Mouse (Mus musculus) forebrain, embryonic 16.5 days (tissue): Measurements from ENCODE around the gene Gm6871. TPM values are rescaled to one million over a fixed set of nuclear protein-coding genes. Genes with fewer than 3 reads are reported as not detected.
"Not testable (repeated sequence)": the region's sequence is repeated elsewhere in the genome, so short reads cannot be mapped to it uniquely, and the experiment has no call there.

ENCODE experiments used
- ATAC-seq: fragments of 200-750 bp; cut with Nextera tagmentation; 2 replicates; pipeline ENCODE4 v1.8.0; 2017; ENCODE audit warnings: mild to moderate bottlenecking, moderate library complexity
- H3K27ac ChIP-seq: fragments of 300-500 bp; sonication (generic); 2 replicates; pipeline ENCODE4 v1.5.1; 2014; ENCODE audit warnings: low read length, control low read depth
- H3K27me3 ChIP-seq: fragments of 300-500 bp; sonication (generic); replicated peaks from 2 replicates; pipeline ENCODE4 v1.6.1; 2014; ENCODE audit warnings: low read length; ENCODE audit not compliant: control insufficient read depth, insufficient read depth
- H3K36me3 ChIP-seq: fragments of 300-500 bp; sonication (generic); 2 replicates; pipeline ENCODE4 v1.6.1; 2014; ENCODE audit not compliant: control insufficient read depth, insufficient read depth
- H3K4me1 ChIP-seq: fragments of 300-500 bp; sonication (generic); replicated peaks from 2 replicates; pipeline ENCODE4 v1.6.1; 2014; ENCODE audit warnings: low read length; ENCODE audit not compliant: control insufficient read depth, insufficient read depth
- H3K4me2 ChIP-seq: fragments of 300-500 bp; sonication (generic); 2 replicates; pipeline ENCODE4 v1.6.1; 2014; ENCODE audit warnings: mild to moderate bottlenecking, low read length, control low read depth
- H3K4me3 ChIP-seq: fragments of 300-500 bp; sonication (generic); replicated peaks from 2 replicates; pipeline ENCODE4 v1.5.1; 2014; ENCODE audit warnings: mild to moderate bottlenecking, low read length, control low read depth
- H3K9ac ChIP-seq: fragments of 300-500 bp; sonication (generic); replicated peaks from 2 replicates; pipeline ENCODE4 v1.6.1; 2014; ENCODE audit warnings: low read depth, low read length, control low read depth
- H3K9me3 ChIP-seq: fragments of 300-500 bp; sonication (generic); 2 replicates; pipeline ENCODE4 v1.6.1; 2016; ENCODE audit warnings: low read length; ENCODE audit not compliant: control insufficient read depth
- WGBS: fragments of 180-500 bp; shearing (Covaris S2); extraction: QIAGEN DNeasy Blood & Tissue Kit; methylation state at CpG from one replicate; pipeline ENCODE4 v1.1.7; 2014; 5-methylcytosine and 5-hydroxymethylcytosine counted together
- polyA plus RNA-seq: library from polyadenylated mRNA; unstranded; fragments of >200 nt; fragmentation: Nextera tagmentation; extraction: Ambion mirVana; gene quantifications from 2 replicates; pipeline ENCODE4 v1.2.1, GENCODE M21; 2015

The Gm6871 gene
- polyA plus RNA-seq, 1 experiment from 2014 or later: not detected

DNA sequence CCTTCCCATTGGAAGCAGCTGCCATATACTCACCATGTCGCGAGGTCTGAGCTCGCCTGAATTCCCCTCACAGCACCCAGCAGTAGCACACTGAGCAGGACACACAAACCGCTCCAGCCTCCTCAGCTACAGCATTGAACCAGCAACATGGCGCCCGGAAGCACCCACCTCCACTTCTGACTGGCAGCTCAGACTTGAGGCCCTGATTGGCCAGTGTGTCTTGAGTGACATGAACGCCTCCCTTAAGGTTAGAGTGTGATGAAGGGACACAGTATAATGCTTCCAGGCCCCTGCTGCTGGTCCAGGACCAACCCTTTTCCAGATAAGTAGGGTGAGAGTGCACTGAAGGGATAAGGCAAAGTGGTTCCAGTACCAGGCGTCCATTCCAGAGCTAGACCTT lies 12.8 kb downstream of the Gm6871 start:
- peaks cover under 1% of the 10 kb centered on the region; the same call in 1 of the 2 replicates for H3K9me3 ChIP-seq
- H3K9ac ChIP-seq: no peak overlapping the region
- H3K4me2 ChIP-seq: no peak overlapping the region
- no peaks in the 10 kb centered on the region for H3K4me1 ChIP-seq
- no peak overlapping the region for H3K27ac ChIP-seq
- H3K27me3 ChIP-seq: no peaks in the 10 kb centered on the region
- WGBS: 82% methylated on average over 8 of the region's 8 CpGs
- no peak overlapping the region for H3K4me3 ChIP-seq
- no peaks in the 10 kb centered on the region for H3K36me3 ChIP-seq
- ATAC-seq: no peak

DNA sequence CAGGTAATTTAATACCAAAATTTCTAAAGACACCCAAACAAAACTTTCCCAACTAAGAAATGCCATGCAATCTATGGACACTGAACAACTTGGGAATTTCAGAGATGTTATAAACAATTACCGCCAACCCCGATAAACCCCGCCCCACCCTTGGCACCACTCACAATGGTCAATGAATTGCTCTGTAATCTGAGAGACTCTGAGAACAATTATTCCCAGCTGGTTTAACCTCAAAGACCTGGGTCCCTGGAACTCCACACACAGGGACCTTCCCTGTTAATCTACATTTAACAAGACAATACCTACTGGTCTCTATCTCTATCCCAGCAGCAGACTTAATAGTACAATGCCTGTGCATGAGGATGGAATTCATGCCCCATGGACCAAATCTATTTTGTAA lies 60.8 kb downstream of the Gm6871 start:
- WGBS: 80% methylated on average over 3 of the region's 3 CpGs
- no peak overlapping the region for H3K27ac ChIP-seq
- ATAC-seq: no peak
- no peak overlapping the region for H3K4me3 ChIP-seq
- H3K36me3 ChIP-seq: no peaks in the 10 kb centered on the region
- no peaks in the 10 kb centered on the region for H3K4me1 ChIP-seq
- peaks cover 6% of the 10 kb centered on the region; the same call in 1 of the 2 replicates for H3K9me3 ChIP-seq
- H3K27me3 ChIP-seq: no peaks in the 10 kb centered on the region
- no peak overlapping the region for H3K4me2 ChIP-seq
- H3K9ac ChIP-seq: no peak overlapping the region

DNA sequence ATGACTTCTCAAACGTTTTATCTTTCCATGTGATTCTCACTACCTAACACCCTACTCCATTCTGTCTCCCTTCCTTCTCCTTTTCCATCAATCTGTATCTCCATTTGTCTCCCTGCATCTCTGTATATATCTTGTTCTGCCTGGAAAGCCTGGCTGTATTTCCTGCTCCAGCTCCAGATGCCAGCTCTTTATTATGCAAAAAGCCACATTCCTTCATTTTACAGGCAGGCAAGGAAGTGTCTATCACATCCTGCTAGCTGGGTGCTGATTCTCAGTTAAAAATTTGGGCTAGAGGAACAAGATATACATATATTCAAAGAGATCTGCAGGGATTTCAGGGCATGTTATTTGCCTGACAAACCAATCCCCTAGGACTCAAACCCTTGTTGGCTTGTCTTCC lies 61.3 kb downstream of the Gm6871 start:
- Histone ChIP-seq H3K9me3 (peaks cover 6% of the 10 kb centered on the region; the same call in 1 of the 2 replicates), H3K9ac (no peak overlapping the region), H3K27me3 (no peaks in the 10 kb centered on the region), H3K4me3 (no peak overlapping the region), H3K4me1 (no peaks in the 10 kb centered on the region), H3K36me3 (no peaks in the 10 kb centered on the region), H3K4me2 (no peak overlapping the region), H3K27ac (no peak overlapping the region)
- 22% methylated on average over 1 of the region's 1 CpGs for WGBS
- no peak for ATAC-seq

DNA sequence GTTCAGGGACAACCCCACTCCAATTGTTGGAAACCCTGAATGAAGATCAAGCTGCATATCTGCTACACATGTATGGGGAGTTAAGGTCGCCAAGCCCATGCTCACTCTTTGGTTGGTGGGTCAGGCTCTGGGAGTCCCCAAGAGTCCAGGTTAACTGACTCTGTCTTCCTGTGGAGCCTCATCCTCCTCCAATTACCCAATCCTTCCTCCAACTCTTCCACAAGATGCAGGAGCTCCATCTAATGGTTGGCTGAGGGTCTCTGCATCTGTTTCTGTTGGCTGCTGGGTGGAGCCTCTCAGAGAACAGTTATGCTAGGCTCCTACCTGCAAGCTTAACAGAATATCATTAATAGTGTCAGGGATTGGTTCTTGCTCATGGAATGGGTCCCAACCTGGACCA lies 71.1 kb downstream of the Gm6871 start:
- no peak overlapping the region for H3K4me3 ChIP-seq
- H3K27me3 ChIP-seq: no peaks in the 10 kb centered on the region
- no peak overlapping the region for H3K9ac ChIP-seq
- H3K9me3 ChIP-seq: no peaks in the 10 kb centered on the region
- H3K36me3 ChIP-seq: no peaks in the 10 kb centered on the region
- H3K27ac ChIP-seq: no peak overlapping the region
- 55% methylated on average over 1 of the region's 1 CpGs for WGBS
- no peak for ATAC-seq
- H3K4me1 ChIP-seq: no peaks in the 10 kb centered on the region
- no peak overlapping the region for H3K4me2 ChIP-seq

DNA sequence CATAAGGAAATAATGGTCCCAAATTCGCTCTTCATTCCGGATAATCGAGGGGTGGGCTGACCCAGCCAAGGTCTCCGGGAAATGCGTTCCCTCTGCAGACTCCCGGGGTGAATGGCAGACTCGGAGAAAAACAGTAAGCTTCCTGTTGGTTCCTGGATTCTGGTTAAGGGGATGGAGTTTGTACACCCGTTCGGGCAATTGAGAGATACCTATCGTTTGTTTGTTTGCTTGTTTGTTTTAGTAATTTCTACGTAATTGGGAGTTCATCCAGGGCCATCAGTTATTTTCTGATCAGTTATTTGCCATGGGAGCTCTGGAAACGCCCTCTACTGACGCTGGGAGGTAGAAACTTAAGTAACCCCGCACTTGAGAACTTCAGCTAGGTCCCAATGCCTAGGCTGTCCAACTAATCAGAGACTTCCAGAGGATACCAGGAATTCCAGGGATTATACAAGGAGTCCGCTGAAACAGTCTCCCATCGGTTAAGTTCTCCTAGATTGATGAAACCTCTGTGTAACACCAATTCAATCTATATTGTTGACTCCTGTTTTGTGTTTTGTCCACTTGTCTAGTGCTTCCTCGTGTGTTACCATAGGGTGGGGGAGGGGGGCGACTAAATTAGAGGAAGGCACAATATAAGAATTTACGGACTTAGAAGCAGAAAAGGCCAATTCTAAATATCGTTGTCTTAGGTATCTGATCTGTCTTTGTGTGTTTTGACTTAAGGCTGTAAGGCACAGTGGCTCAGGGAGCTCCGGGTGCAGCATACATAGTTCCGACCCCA lies 73.1 kb downstream of the Gm6871 start:
- Histone ChIP-seq H3K27ac (no peak overlapping the region), H3K4me2 (peak overlapping the region; percentile 81), H3K9ac (peak overlapping the region; percentile 62), H3K4me3 (peak overlapping the region; percentile 78), H3K36me3 (no peaks in the 10 kb centered on the region), H3K9me3 (no peaks in the 10 kb centered on the region), H3K4me1 (no peaks in the 10 kb centered on the region), H3K27me3 (no peaks in the 10 kb centered on the region)
- WGBS: 21% methylated on average over 22 of the region's 22 CpGs
- ATAC-seq: 0 out of 2 replicates have a peak, but pooled peaks have one; percentile 10

DNA sequence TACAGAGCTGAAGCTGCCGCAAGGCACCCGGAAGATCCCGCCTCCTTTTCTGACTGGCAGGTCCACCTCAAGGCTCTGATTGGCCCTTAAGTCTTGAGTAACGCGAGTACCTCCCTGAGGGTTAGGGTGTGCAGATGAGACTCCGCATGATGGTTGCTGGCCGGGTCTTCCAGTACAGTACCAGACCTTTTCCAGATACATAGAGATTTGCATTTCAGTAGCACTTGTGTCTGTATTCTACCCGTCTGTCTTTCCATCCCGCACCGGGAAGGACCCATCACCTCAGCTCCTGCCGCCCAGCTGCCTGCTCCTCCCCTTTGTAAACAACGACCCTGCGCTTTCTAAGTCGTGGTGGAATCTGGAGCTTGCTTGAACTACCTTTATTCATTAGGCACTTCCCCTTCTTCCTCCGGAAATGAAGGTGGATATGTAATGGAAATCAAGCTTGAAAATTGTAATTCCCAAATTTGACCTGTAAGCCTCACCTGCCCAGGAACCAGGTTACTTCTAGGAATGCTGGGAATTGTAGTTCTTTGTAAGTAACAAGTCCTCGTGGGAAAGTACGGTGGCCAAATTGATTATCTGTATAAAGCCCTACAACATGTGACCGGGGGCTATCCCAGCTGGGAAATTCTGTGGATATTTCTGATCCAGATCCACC lies 73.9 kb downstream of the Gm6871 start, which contains the start of the genes Gm20449 and AW146154:
Gene Gm20449, minus strand, starts transcription at position 29 of the 661 bp plus-strand sequence.
Gene AW146154, minus strand, starts transcription at position 502 of the 661 bp plus-strand sequence.
- Histone ChIP-seq H3K9ac (peak within 1 kb of the TSS; percentile 62), H3K27me3 (no peaks in the 10 kb centered on the region), H3K27ac (peak within 1 kb of the TSS; percentile 58; the same call in 1 of the 2 replicates), H3K9me3 (no peaks in the 10 kb centered on the region), H3K4me2 (peak within 1 kb of the TSS; percentile 81), H3K36me3 (no peaks in the 10 kb centered on the region; the same call in 1 of the 2 replicates), H3K4me3 (peak within 1 kb of the TSS; percentile 78), H3K4me1 (no peaks in the 10 kb centered on the region)
- ATAC-seq: peak; percentile 99
- 0% methylated on average over 18 of the region's 18 CpGs for WGBS

DNA sequence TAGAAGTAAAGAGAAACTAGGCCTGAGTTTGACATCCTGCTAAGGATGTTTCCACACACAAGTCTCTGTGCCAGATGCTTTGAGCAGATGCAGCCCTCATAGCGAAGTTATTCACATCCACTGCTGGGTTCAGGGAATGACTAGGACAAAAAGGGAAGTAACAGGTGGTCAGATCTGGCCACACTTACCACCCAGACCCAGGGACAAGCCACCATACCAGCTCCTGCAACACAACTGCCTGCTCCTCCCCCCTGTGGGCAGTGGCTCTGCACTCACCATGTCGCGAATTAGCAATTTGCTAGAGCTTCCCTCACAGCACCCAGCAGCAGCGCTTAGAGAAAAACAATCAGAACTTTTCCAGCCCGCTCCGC lies 74.5 kb downstream of the Gm6871 start:
- not testable (repeated sequence) for ATAC-seq, H3K4me1 ChIP-seq, H3K36me3 ChIP-seq, H3K9me3 ChIP-seq, H3K27me3 ChIP-seq, H3K27ac ChIP-seq, H3K9ac ChIP-seq
- WGBS: 0% methylated on average over 6 of the region's 6 CpGs
- Histone ChIP-seq H3K4me3 (peak overlapping the region; percentile 78), H3K4me2 (peak overlapping the region; percentile 81)

DNA sequence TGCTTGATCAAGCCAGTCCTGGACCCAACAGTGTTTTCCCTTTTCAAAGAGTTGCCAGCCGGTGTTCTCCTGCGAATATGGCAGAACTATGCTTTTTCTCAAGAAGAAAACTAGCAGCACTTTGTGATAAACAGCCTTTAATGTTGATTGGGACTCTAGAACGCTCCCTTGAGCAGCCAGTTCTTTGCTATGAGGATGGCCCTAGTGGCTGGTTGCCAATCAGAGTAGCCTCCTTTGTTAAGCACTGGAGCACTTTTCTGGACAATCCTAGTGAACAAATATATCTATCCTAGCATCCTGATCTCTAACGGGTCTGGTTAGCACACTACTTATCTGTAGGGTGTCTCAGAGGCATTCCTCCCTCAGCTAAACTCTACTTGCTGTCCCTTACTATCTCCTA lies 75.0 kb downstream of the Gm6871 start:
- H3K27me3 ChIP-seq, H3K4me1 ChIP-seq, H3K9me3 ChIP-seq, H3K4me3 ChIP-seq, H3K27ac ChIP-seq, ATAC-seq, H3K36me3 ChIP-seq, H3K9ac ChIP-seq: not testable (repeated sequence)
- 64% methylated on average over 2 of the region's 4 CpGs for WGBS
- peak overlapping the region; percentile 81; the same call in 1 of the 2 replicates for H3K4me2 ChIP-seq

DNA sequence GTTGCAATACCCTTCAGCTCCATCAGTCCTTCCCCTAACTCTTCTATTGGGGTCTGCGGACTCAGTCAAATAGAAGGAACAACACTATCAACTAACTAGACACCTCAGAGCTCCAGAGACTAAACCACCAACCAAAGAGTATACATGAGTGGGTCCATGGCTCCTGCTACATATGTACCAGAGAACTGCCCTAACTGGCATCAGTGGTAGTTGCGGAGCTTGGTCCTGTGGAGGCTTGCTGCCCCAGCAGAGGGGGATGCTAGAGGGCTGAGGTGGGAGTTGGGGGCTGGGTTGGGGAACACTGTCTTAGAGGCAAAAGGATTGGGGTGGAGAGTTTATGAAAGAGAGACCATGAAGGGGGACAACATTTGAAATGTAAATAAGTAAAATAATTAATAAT lies 75.6 kb downstream of the Gm6871 start:
- Histone ChIP-seq H3K4me3 (no peak overlapping the region), H3K27ac (no peak overlapping the region), H3K4me2 (no peak overlapping the region), H3K9me3 (no peaks in the 10 kb centered on the region), H3K27me3 (no peaks in the 10 kb centered on the region), H3K4me1 (no peaks in the 10 kb centered on the region), H3K36me3 (no peaks in the 10 kb centered on the region; the same call in 1 of the 2 replicates), H3K9ac (no peak overlapping the region)
- WGBS: 95% methylated on average over 2 of the region's 2 CpGs
- no peak for ATAC-seq
